In the genomic region with DNA sequence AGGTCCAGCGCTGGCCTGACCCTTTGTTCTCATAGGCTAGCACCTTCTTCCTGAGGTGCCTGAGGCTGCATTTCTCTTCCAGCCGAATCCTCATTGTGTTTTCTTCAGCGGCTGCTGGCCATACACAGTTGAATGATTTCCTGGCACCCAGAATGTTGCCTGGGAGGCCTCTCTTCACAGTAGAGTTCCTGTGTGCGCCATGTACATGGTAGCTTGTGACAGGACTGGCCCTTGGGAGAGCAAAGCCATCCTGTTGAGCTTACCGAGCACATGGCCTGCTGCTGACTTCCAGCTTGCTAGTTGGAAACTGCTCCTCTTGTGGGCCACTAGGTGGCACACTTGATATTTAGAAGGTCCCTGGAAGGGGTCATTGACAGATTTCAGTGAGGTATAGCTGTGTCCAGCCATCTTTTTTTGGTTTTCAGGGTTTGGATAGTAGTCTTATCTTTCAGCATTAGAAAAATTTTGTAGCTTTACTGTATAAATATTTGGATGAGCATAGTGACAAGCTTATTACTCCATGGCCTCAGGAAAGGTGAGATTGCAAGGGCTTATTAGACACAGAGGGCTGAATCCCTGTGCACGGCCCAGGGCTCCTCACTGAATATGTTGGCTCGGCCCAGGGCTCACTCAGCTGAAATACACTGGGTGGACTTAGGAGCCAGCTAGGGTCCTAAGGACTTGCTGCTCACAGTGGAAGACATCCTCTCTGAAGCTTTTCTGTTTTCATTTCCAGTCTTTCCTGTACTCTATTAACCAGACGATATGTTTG, we compare ENCODE assay signal across 9 mouse cellular contexts. TPM values are rescaled to one million over a fixed set of nuclear protein-coding genes. Genes with fewer than 3 reads are reported as not detected.
DNase-seq lines count a peak whose midpoint lies in the region; ATAC-seq and TF ChIP-seq lines count a peak whose summit lies in the region.
"Had no signal": no experiment of that assay in that cellular context is flagged by ENCODE, and none has a peak within 500 bp of the region (broad histone marks: within the 10 kb centered on the region; RNA-seq: fewer than 3 reads in every experiment).

No protein-coding gene starts in this region.

- 73% methylated on average over 8 of the region's 8 CpGs for WGBS in neural tube, embryonic 11.5 days

- no peaks in the 10 kb centered on the region for H3K27me3 ChIP-seq in neural tube, embryonic 11.5 days (ENCODE audit: control insufficient read depth, insufficient read depth, low read length)
- H3K27me3 ChIP-seq: lung, embryonic 15.5 days had no signal

- intact Hi-C loops in heart, postnatal 25 days (cut with DNase I), result loop anchor here (1.0 to 10.0 kb wide), 4 partner anchors 161 to 357 kb away; no protein-coding TSS in a partner anchor
- intact Hi-C loops in heart, postnatal 36 days (cut with DNase I), result loop anchor here (1.0 to 5.0 kb wide), 3 partner anchors 161 to 354 kb away; no protein-coding TSS in a partner anchor

- no peak overlapping the region for H3K9ac ChIP-seq in ES-E14 (ENCODE audit: insufficient read depth, low read depth, low read length, poor library complexity, severe bottlenecking)
- no peak overlapping the region for H3K9ac ChIP-seq in neural tube, embryonic 11.5 days (ENCODE audit: low read length)
- H3K9ac ChIP-seq: lung, embryonic 15.5 days had no signal

- no peak overlapping the region for H3K4me3 ChIP-seq in ES-E14 (ENCODE audit: insufficient read depth in 1 of 2, low read depth in 1 of 2, low read length in 2 of 2, poor library complexity in 1 of 2, severe bottlenecking in 1 of 2)
- no peak overlapping the region for H3K4me3 ChIP-seq in neural tube, embryonic 11.5 days (ENCODE audit: low read depth, low read length)
- H3K4me3 ChIP-seq: lung, embryonic 15.5 days had no signal

- no peak overlapping the region for H3K27ac ChIP-seq in ES-E14 (ENCODE audit: insufficient read depth, low read depth, low read length, poor library complexity, severe bottlenecking)
- H3K27ac ChIP-seq in neural tube, embryonic 11.5 days (ENCODE audit: low read depth, low read length), result no peak overlapping the region
- H3K27ac ChIP-seq: lung, embryonic 15.5 days had no signal

- no peak for ATAC-seq in neural tube, embryonic 11.5 days (ENCODE audit: insufficient read depth, low FRiP score, low TSS enrichment)

- 0 out of 4 replicates have a peak, but pooled peaks cover 0 to 2% of the 10 kb centered on the region in 2 experiments for H3K4me1 ChIP-seq in ES-E14 (ENCODE audit: control insufficient read depth in 2 of 2, insufficient read depth in 2 of 2, low read length in 2 of 2, poor library complexity in 1 of 2)
- no peaks in the 10 kb centered on the region for H3K4me1 ChIP-seq in neural tube, embryonic 11.5 days (ENCODE audit: control insufficient read depth, insufficient read depth, low read length)
- H3K4me1 ChIP-seq: lung, embryonic 15.5 days had no signal

- H3K36me3 ChIP-seq in ES-E14 (ENCODE audit: control insufficient read depth, insufficient read depth, low read length, poor library complexity, severe bottlenecking), result peaks cover 58% of the 10 kb centered on the region
- peaks cover 21% of the 10 kb centered on the region for H3K36me3 ChIP-seq in neural tube, embryonic 11.5 days (ENCODE audit: control insufficient read depth, insufficient read depth, low read length)

- no peak overlapping the region for H3K4me2 ChIP-seq in neural tube, embryonic 11.5 days (ENCODE audit: low read depth)
- H3K4me2 ChIP-seq: lung, embryonic 15.5 days had no signal

- no peaks in the 10 kb centered on the region for H3K9me3 ChIP-seq in ES-E14 (ENCODE audit: control insufficient read depth, insufficient read depth, low read depth, low read length)
- no peaks in the 10 kb centered on the region for H3K9me3 ChIP-seq in neural tube, embryonic 11.5 days (ENCODE audit: control insufficient read depth, low read length)
- H3K9me3 ChIP-seq: lung, embryonic 15.5 days had no signal

- in situ Hi-C loops in ES-E14 (cut with MboI; ENCODE audit: low sequenced_read_pairs in 2 of 2, unreplicated experiment in 2 of 2), result no loop called here

- peak; percentile 27 to 49 for DNase-seq in heart, adult 18-20 months
- no peak for DNase-seq in heart, postnatal 25 days (ENCODE audit: low spot score)
- DNase-seq in ES-E14 (ENCODE audit: low read depth, low spot score), result no peak
- peak; percentile 52 to 71 for DNase-seq in cerebellum, postnatal 25 days
- DNase-seq in heart, postnatal 36 days, result peak; percentile 26 to 31
- DNase-seq in layer of hippocampus, postnatal 10 days (ENCODE audit: low spot score in 2 of 2), result peak; percentile 40 to 63
- peak; percentile 53 for DNase-seq in neural tube, embryonic 11.5 days (ENCODE audit: low spot score)
- no peak for DNase-seq in adrenal gland, adult 18-20 months (ENCODE audit: low spot score in 2 of 2)

TF ChIP-seq in ES-E14, 5 proteins besides CTCF, POLR2A, EP300 and RAD21:
- TF ChIP-seq HCFC1 (IDR thresholded peaks at IDR 0.05; ENCODE audit: borderline replicate concordance, insufficient read depth, low read length) (no peak), ZC3H11A (IDR thresholded peaks at IDR 0.05; ENCODE audit: borderline replicate concordance, low read depth, low read length) (0 out of 2 replicates have a peak, but pooled peaks have one; percentile 4), ZNF384 (IDR thresholded peaks at IDR 0.05; ENCODE audit: low read depth, low read length) (no peak)

RNA-seq across cellular contexts. Expression of a gene that starts 28.5 kb away (rescaled TPM):
- 10 to 100 TPM; 30.4 to 35.6 TPM for total RNA-seq in heart, adult 18-20 months (2021)
- 10 to 100 TPM; 15.0 to 26.5 TPM for total RNA-seq in heart, postnatal 25 days (2021)
- total RNA-seq in ES-E14 (2012; rRNA removed), result 53.8 and 67.8 TPM in 2 replicates
- total RNA-seq in heart, postnatal 36 days (2021), result 10 to 100 TPM in 1 of 2 experiments, 1 to 10 TPM in 1; 8.5 to 19.2 TPM
- total RNA-seq in layer of hippocampus, postnatal 10 days (2021), result 10 to 100 TPM; 24.7 to 32.2 TPM
- polyA plus RNA-seq in neural tube, embryonic 11.5 days (2014; fragmentation: Nextera tagmentation; extraction: Ambion mirVana), result 60.6 and 61.4 TPM in 2 replicates
- 10 to 100 TPM; 44.8 to 48.9 TPM for total RNA-seq in adrenal gland, adult 18-20 months (2021)

RNA-seq across cellular contexts. Expression of a gene that starts 33.3 kb away (rescaled TPM):
- not detected for total RNA-seq in heart, adult 18-20 months (2021)
- total RNA-seq in heart, postnatal 25 days (2021), result not detected
- 0.18 and 0.37 TPM in 2 replicates for total RNA-seq in ES-E14 (2012; rRNA removed)
- not detected for total RNA-seq in heart, postnatal 36 days (2021)
- total RNA-seq in layer of hippocampus, postnatal 10 days (2021), result not detected
- polyA plus RNA-seq in neural tube, embryonic 11.5 days (2014; fragmentation: Nextera tagmentation; extraction: Ambion mirVana), result not detected in 2 replicates
- not detected for total RNA-seq in adrenal gland, adult 18-20 months (2021)
- polyA plus RNA-seq: lung, embryonic 15.5 days had no signal

Comparison
In these comparisons a context has a peak if more than half of its experiments do, and no peak if none do; other contexts are left out.
1. DNase-seq: peak in heart, adult 18-20 months (2 of 2), cerebellum, postnatal 25 days (2 of 2), heart, postnatal 36 days (2 of 2), layer of hippocampus, postnatal 10 days (2 of 2) and neural tube, embryonic 11.5 days (single experiment); none in heart, postnatal 25 days (single experiment), ES-E14 (single experiment) and adrenal gland, adult 18-20 months (0 of 2).